Mouse (Mus musculus): ENCODE measurements around the gene Zbtb16. TPM values are rescaled to one million over a fixed set of nuclear protein-coding genes. Genes with fewer than 3 reads are reported as not detected.

The Zbtb16 gene
- polyA plus RNA-seq, 1 experiment from 2014 or later: 0.77 TPM

GRCm38 (mm10) chr9:48764311-48764710, 71.7 kb downstream of the Zbtb16 start:
- no peak overlapping the region for H3K4me3 ChIP-seq (replicated peaks)
- no peak overlapping the region for H3K27ac ChIP-seq
- no peak overlapping the region for H3K4me2 ChIP-seq
- no peak overlapping the region for H3K9ac ChIP-seq
- no peaks in the 10 kb centered on the region for H3K9me3 ChIP-seq (replicated peaks)
- no peaks in the 10 kb centered on the region for H3K36me3 ChIP-seq
- ATAC-seq (ENCODE audit: low read depth): no peak
- H3K4me1 ChIP-seq (replicated peaks): peaks cover 8% of the 10 kb centered on the region; the same call in 1 of the 2 replicates
- no peaks in the 10 kb centered on the region for H3K27me3 ChIP-seq
- no peak for DNase-seq
- 66% methylated on average over 5 of the region's 5 CpGs for WGBS (ENCODE audit: insufficient replicate concordance)

GRCm38 (mm10) chr9:48761732-48762637, 74.0 kb downstream of the Zbtb16 start:
- ATAC-seq (ENCODE audit: low read depth) (no peak), DNase-seq (no peak)
- Histone ChIP-seq H3K9me3 (replicated peaks) (no peaks in the 10 kb centered on the region), H3K4me2 (no peak overlapping the region), H3K27ac (no peak overlapping the region), H3K27me3 (no peaks in the 10 kb centered on the region), H3K36me3 (no peaks in the 10 kb centered on the region), H3K9ac (no peak overlapping the region), H3K4me1 (replicated peaks) (peaks cover 8% of the 10 kb centered on the region; the same call in 1 of the 2 replicates), H3K4me3 (replicated peaks) (no peak overlapping the region)
- WGBS (ENCODE audit: insufficient replicate concordance): 73% methylated on average over 14 of the region's 14 CpGs

GRCm38 (mm10) chr9:48761175-48761556, 74.9 kb downstream of the Zbtb16 start:
- H3K4me2 ChIP-seq: no peak overlapping the region
- peaks cover 13% of the 10 kb centered on the region for H3K4me1 ChIP-seq (replicated peaks)
- no peaks in the 10 kb centered on the region for H3K9me3 ChIP-seq (replicated peaks)
- no peaks in the 10 kb centered on the region for H3K27me3 ChIP-seq
- H3K4me3 ChIP-seq (replicated peaks): no peak overlapping the region
- no peak overlapping the region for H3K9ac ChIP-seq
- WGBS (ENCODE audit: insufficient replicate concordance): 65% methylated on average over 8 of the region's 8 CpGs
- ATAC-seq (ENCODE audit: low read depth): no peak
- no peak overlapping the region for H3K27ac ChIP-seq
- H3K36me3 ChIP-seq: no peaks in the 10 kb centered on the region
- DNase-seq: no peak

GRCm38 (mm10) chr9:48760449-48761174, 75.4 kb downstream of the Zbtb16 start:
- H3K4me1 ChIP-seq (replicated peaks): peaks cover 14% of the 10 kb centered on the region
- H3K36me3 ChIP-seq: no peaks in the 10 kb centered on the region
- no peak for ATAC-seq (ENCODE audit: low read depth)
- no peak overlapping the region for H3K9ac ChIP-seq
- WGBS (ENCODE audit: insufficient replicate concordance): 56% methylated on average over 13 of the region's 13 CpGs
- H3K4me3 ChIP-seq (replicated peaks): no peak overlapping the region
- H3K27me3 ChIP-seq: no peaks in the 10 kb centered on the region
- no peak for DNase-seq
- no peak overlapping the region for H3K27ac ChIP-seq
- H3K9me3 ChIP-seq (replicated peaks): no peaks in the 10 kb centered on the region
- H3K4me2 ChIP-seq: no peak overlapping the region

DNA sequence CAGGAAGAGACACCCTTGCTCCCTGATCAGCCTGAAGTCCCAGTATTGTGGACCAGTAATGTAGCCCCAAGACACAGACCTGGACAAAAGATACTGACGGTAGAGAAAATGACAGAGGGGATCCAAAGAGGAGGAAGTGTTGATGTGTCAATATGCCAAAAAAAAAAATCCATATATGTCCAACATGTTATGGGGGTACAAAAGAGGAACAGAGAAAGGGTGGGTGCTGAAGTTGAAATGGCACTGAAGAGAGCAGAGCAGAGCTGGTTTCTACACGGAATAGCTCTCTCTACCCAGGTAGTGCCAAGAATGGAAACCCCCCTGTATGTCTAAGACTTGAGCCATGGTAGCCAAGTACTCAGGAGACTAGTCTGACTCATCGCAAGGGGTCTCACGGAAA, 76.9 kb downstream of the Zbtb16 start:
- Histone ChIP-seq H3K4me3 (replicated peaks) (no peak overlapping the region), H3K9me3 (replicated peaks) (no peaks in the 10 kb centered on the region), H3K27ac (no peak overlapping the region), H3K36me3 (no peaks in the 10 kb centered on the region), H3K4me1 (replicated peaks) (peaks cover 14% of the 10 kb centered on the region), H3K27me3 (no peaks in the 10 kb centered on the region), H3K4me2 (no peak overlapping the region), H3K9ac (no peak overlapping the region)
- WGBS (ENCODE audit: insufficient replicate concordance): 58% methylated on average over 4 of the region's 4 CpGs
- DNase-seq (no peak), ATAC-seq (ENCODE audit: low read depth) (no peak)

DNA sequence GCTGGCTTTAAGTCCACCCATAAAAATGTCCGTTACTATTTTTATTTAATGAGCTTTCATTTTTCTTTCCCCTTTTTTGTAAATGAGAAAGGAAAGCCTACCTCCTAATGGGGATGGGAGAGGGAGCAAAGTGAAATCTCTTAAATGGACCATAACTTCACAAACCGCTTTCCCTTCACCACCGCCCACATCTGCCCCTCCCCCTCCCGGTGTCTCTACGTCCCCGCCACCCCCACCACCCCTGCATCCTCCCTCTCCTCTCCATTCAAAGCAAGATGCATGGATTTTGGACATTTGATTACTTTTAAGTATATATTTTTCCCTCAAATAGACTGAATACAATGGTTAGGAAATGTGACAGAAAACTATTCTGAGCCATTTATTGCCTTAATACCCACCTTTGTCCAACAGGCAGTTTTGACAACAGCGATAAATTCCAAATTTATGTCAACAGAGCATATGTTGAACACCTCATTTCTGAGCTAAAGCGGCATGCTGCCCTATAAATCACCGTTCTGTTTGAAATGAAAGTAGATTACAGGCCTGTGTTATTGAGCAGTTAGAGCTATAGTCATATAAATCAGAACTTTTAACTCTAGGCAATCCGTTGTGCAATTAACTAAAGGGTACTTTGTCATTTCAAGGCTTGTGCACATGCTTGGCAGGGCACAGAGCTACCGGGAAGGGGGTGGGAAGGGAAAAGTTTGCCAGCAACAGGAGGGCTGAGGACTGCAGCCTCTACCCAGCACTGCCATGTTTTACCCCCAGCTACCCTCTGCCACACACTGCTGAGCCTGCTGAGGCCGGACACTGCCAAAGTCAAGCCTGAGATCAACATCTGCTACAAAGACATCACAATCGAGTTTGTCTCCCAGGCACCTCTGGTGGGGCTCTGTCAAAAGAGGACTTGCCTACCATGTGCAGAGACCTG, 78.1 kb downstream of the Zbtb16 start:
- no peak overlapping the region for H3K4me3 ChIP-seq (replicated peaks)
- H3K4me2 ChIP-seq: no peak overlapping the region
- no peak overlapping the region for H3K27ac ChIP-seq
- peaks cover 14% of the 10 kb centered on the region for H3K4me1 ChIP-seq (replicated peaks)
- 0 out of 2 replicates have a peak, but pooled peaks cover 5% of the 10 kb centered on the region for H3K27me3 ChIP-seq
- WGBS (ENCODE audit: insufficient replicate concordance): 71% methylated on average over 13 of the region's 13 CpGs
- DNase-seq (no peak), ATAC-seq (ENCODE audit: low read depth) (no peak)
- H3K9ac ChIP-seq: no peak overlapping the region
- H3K36me3 ChIP-seq: no peaks in the 10 kb centered on the region
- H3K9me3 ChIP-seq (replicated peaks): no peaks in the 10 kb centered on the region

GRCm38 (mm10) chr9:48756261-48756812, 79.7 kb downstream of the Zbtb16 start:
- 39% methylated on average over 10 of the region's 10 CpGs for WGBS (ENCODE audit: insufficient replicate concordance)
- Histone ChIP-seq H3K9me3 (replicated peaks) (no peaks in the 10 kb centered on the region), H3K27me3 (0 out of 2 replicates have a peak, but pooled peaks cover 5% of the 10 kb centered on the region), H3K27ac (no peak overlapping the region), H3K4me1 (replicated peaks) (peaks cover 12% of the 10 kb centered on the region), H3K36me3 (no peaks in the 10 kb centered on the region), H3K4me2 (no peak overlapping the region), H3K9ac (no peak overlapping the region), H3K4me3 (replicated peaks) (no peak overlapping the region)
- ATAC-seq (ENCODE audit: low read depth) (no peak), DNase-seq (no peak)

DNA sequence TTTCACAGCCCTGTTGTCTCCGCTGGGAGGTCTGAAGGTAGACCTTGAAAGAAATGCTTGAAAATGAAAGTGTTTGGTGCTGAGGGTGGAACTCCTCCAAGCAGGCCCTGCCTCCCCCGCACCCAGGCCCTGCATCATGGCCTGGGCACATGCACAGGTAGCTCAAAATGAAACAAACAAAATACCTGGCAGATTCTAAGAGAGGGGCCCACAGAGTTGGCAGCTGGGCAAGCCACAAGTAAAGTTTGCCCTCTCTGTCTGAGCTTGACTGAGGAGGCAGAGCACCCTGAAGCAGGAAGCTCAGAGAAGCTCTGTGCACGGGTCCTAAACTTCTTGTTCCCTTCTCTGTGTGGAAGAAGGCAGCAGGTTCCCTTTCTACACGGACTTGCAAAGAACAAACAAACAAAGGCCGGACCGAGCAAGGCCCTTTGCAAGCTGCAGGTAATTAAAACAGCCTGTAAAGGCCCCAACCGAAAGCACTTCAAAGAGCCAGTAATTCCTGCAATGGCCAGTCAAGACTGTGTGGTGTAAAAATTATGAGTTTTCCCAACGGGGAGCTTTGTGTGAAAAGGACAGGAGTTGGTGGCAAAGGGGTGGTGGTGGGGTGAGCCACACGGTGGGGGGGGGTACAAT, 80.5 kb downstream of the Zbtb16 start:
- Histone ChIP-seq H3K27ac (no peak overlapping the region), H3K9ac (no peak overlapping the region), H3K4me2 (no peak overlapping the region), H3K4me3 (replicated peaks) (no peak overlapping the region), H3K27me3 (0 out of 2 replicates have a peak, but pooled peaks cover 5% of the 10 kb centered on the region), H3K9me3 (replicated peaks) (no peaks in the 10 kb centered on the region), H3K4me1 (replicated peaks) (peaks cover 12% of the 10 kb centered on the region), H3K36me3 (no peaks in the 10 kb centered on the region)
- no peak for DNase-seq
- WGBS (ENCODE audit: insufficient replicate concordance): 56% methylated on average over 9 of the region's 9 CpGs
- no peak for ATAC-seq (ENCODE audit: low read depth)

GRCm38 (mm10) chr9:48754418-48754817, 81.6 kb downstream of the Zbtb16 start:
- Histone ChIP-seq H3K4me1 (replicated peaks) (peaks cover 6% of the 10 kb centered on the region), H3K9ac (no peak overlapping the region), H3K27ac (no peak overlapping the region), H3K4me2 (no peak overlapping the region), H3K4me3 (replicated peaks) (no peak overlapping the region), H3K27me3 (0 out of 2 replicates have a peak, but pooled peaks cover 5% of the 10 kb centered on the region), H3K9me3 (replicated peaks) (no peaks in the 10 kb centered on the region), H3K36me3 (no peaks in the 10 kb centered on the region)
- no peak for ATAC-seq (ENCODE audit: low read depth)
- DNase-seq: no peak
- 73% methylated on average over 6 of the region's 6 CpGs for WGBS (ENCODE audit: insufficient replicate concordance)

DNA sequence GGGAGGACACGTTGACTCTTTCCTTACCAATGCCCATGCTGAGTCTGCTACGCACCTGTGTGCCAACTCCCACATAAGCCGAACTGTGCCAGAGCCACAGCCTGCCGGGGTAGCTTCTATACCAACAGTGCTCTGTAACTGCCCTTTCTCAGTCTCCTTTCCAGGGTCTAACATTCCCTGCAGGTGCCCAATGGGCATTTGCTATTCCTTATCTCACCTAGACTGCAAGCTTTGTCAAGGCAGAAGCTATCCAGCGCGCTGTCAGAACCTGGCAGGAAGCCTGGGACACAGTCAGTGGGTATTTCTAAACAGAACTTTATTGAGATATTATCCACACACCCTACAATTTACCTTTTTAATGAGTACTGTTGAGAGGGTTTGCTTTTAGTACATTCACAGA, 82.1 kb downstream of the Zbtb16 start:
- no peak overlapping the region for H3K4me2 ChIP-seq
- WGBS (ENCODE audit: insufficient replicate concordance): 85% methylated on average over 6 of the region's 6 CpGs
- H3K27me3 ChIP-seq: 0 out of 2 replicates have a peak, but pooled peaks cover 5% of the 10 kb centered on the region
- H3K27ac ChIP-seq: no peak overlapping the region
- H3K9ac ChIP-seq: no peak overlapping the region
- no peak overlapping the region for H3K4me3 ChIP-seq (replicated peaks)
- H3K36me3 ChIP-seq: no peaks in the 10 kb centered on the region
- ATAC-seq (ENCODE audit: low read depth) (no peak), DNase-seq (no peak)
- H3K4me1 ChIP-seq (replicated peaks): peaks cover 6% of the 10 kb centered on the region
- H3K9me3 ChIP-seq (replicated peaks): no peaks in the 10 kb centered on the region
